Mouse (Mus musculus) brain, embryonic 18.5 days (tissue): ENCODE measurements around the gene Pnpla1.
A peak's percentile ranks its signal among the peaks of the same experiment; 100 is the strongest.

ENCODE experiments used
- DNase-seq: peaks from one replicate; pipeline ENCODE4 v3.0.0-alpha.2; 2012; ENCODE audit warnings: low read depth, low spot score

Gene Pnpla1

DNA sequence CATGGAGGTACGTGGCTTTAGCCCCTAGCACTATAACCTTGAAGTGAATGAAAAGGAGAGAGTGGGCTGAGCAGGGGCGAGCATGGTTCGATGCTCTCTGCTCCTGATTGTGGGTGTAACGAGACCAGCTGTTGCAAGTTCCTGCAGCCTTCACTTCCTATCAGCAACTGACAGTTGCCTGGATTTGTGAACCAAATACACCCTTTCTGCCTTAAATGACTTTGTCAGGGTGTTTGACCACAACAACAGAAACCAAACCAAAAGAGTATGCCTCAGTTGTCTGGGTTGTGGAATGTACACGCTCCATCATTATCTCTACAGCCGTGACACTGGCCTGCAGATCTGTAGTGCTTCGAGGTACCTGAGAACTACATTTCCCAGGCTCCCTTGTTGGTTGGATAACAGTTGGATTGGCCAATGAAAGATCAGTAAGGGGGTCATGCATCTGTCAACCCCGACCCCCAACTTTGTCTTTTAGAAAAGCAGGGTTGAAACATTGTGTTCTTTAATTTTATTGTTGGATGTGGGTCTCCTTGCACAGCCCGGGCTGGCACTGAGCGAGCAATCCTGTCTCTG lies 25.8 kb downstream of the Pnpla1 start:
- no peak for DNase-seq

DNA sequence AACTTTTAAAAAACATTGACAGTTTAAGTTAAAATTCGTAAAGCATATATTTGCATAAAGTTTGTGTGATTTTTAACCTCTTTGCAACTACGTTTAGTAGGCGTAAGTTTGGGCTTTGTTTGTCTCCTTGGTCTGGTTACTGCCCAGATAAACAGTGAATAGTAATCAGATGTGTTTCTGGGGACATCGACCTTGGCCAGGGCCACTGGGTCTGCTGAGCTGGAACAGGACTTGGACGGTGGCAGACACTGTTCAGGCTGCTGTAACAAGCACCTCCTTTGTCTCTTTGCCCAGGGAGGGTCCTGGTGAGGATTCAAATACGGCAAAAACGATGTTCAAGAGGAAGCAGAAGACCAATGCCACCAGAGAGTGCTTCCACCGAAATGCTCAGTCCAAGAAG lies 27.0 kb downstream of the Pnpla1 start:
- DNase-seq = no peak

GRCm38 (mm10) chr17:28886266-28886665 lies 28.1 kb downstream of the Pnpla1 start:
- DNase-seq = no peak

DNA sequence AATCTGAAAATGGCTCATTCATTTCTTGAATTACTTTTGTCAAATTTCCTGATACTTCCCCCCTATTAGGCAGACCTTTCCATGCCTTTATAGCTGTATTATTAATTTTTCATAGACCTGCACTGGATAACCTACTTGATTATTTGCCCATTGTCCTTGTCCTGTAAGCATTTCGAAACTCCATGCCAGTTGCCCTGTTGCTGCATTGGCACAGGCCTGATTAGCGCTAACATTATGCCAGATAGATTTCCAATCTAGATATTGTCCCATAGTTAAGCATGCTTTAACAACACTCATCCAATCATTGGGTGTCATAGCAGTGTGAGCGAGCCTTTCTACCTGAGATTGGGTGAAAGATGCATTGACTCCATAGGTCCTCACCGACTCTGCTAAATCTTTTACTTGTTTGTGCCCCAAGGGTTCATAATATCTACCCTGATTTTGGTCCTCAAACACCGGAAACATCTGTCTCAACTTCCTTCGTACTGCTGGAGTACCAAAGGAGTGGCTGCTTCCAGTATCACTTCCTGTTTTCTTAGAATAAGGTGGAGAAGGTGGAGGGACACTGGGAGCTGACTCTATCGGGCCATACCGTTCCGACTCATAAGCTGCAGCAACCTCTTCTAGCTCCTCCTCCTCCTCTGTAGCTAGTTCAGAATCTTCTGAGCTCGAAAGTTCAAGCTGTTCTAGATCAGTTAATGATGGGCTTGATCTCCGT lies 36.0 kb downstream of the Pnpla1 start:
- no peak for DNase-seq

- no peak for DNase-seq
Measured at GRCm38 (mm10) chr17:28895217-28895875, 37.1 kb downstream of the Pnpla1 start.

DNA sequence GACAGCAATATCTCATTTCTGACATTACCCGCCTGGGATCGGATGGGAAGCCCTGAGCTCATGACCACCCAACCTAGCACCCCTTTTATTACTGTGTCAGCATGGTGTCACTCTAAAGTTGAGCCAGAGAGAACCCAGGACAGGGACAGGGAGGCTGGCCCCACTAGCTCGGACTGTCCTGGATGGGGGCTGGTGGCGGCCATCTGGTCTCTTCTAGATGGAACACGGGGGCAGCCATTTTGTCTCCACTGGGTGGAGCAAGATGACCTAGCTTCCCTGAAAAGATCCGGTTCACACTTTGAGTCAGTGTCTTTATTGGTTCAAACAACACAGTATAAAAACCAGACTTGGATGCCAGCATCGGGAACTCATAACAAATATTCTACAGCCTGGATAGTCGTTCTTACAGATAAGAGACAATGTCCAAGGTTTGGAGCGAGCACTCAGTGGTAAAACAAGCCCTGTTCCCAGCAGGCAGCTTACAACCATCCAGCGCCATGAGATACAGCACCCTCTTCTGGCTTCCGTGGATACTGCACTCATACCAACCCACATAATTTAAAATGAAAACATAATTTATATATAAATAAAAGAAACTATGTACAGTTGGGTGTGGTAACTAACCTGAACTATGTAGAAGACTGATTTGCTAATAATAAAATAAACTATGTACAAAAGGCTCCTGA lies 38.0 kb downstream of the Pnpla1 start:
- DNase-seq = no peak

DNA sequence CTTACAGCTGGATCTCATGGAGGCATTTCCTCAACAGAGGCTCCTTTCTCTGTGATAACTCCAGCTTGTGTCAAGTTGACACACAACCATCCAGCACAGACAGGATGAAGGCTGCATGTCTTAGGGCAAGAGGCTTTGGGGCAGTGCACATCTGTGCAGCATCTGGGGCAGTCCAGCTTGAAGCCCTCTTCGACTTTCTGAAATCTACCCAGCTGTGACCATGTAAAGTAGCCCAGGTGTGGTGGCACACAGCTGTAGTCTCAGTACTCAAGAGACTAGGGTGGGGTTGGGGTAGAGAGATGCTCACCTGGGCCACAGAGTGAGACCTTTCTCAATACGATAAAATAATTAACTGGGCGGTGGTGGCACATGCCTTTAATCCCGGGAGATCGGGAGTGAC lies 39.6 kb downstream of the Pnpla1 start:
- no peak for DNase-seq

DNA sequence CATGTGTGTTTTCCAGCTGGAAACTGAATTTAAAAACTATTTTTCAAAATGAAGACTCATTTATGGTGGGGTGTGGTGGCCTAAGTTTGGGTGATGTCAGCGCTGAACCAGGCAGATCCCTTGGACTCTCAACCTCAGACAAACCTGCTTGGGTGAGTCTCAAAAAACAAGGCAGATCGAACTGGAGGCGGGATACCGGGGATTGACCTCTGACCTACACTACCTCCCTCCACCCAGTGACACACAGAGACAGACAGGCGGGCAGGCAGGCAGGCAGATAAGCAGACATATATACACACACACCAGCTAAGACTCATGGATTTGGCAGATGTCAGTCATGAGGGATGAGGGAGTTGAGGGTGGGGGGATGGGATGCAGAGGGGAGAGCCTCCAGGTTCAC lies 40.0 kb downstream of the Pnpla1 start:
- no peak for DNase-seq

DNA sequence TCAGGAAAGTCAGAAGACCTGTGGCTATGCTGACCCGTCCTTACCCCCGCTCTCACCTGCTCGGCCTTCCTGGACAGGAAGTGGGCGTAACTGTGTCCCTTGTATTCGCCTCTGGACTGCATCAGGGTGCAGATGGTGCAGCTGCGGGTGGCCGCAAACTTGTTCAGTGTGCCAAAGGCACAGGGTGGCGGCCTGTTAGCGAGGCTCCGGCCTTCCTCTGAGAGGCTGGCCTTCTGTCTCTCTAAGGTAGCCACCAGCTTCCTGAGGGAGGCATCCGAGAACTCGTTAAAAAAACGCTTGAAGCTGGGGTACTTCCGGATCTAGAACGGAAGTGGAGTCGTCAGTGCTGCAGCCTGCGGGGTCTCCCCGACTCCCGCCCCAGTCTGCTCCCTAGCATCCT lies 41.2 kb downstream of the Pnpla1 start:
- DNase-seq = no peak

DNA sequence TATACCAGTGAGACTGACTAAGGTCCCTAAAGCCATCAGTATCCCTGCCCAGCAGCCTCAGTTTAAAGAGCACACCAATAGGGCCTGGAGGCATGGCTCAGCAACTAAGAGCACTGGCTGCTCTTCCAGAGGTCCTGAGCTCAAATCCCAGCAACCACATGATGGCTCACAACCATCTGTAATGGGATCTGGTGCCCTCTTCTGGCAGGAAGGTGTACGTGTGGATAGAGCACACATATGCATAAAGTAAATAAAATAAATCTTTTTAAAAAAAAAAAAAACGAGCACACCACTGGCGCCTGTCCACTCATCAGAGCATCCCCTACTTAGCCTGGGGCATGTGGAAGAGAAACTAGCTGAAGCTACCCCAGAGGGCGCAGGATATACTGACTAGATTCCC lies 43.3 kb downstream of the Pnpla1 start:
- no peak for DNase-seq

DNA sequence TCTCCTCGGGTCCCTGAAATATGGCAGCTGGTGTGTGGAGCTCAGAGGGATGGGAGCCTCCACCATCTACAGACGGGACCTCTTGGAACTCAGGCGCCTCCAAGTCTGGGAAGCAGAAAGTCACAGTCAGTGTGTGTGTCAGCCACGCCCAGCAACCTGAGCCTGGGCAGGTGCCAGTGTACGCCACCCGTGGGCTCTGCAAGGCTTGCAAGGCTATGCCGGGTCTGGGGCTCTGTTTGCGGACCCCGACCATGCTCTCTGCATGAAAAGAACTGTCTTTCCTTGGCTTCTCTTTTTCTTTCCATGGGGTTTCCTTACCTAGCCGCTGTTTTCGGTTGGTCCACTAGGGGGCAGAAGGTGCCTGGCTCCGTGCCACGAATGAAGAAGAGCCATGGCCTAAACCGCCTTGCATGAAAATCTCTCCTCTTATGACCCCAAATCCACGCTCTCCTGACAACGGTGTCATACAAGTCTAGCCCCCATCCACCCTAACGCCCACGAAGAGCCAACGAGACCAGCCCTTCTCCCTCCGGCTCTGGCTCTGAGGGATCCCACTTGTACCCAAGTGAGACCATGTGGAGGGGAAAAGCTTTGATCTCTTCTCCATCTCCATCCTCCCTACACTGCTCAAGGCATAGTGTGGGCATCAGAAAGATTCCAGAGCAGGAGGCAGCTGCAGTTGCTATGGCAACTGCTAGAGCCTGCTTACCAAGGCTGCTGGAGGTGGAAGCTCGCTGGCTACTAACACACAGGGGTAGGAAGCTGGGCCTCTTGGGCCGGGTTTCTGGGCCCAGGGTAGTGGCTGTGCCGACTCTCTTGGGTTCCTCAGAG lies 46.5 kb downstream of the Pnpla1 start:
- DNase-seq = peak; percentile 77

GRCm38 (mm10) chr17:28905377-28905916 lies 47.2 kb downstream of the Pnpla1 start:
- no peak for DNase-seq

GRCm38 (mm10) chr17:28907959-28908358 lies 49.7 kb downstream of the Pnpla1 start:
- peak; percentile 45 for DNase-seq

GRCm38 (mm10) chr17:28909252-28909941 lies 51.2 kb downstream of the Pnpla1 start:
- no peak for DNase-seq

DNA sequence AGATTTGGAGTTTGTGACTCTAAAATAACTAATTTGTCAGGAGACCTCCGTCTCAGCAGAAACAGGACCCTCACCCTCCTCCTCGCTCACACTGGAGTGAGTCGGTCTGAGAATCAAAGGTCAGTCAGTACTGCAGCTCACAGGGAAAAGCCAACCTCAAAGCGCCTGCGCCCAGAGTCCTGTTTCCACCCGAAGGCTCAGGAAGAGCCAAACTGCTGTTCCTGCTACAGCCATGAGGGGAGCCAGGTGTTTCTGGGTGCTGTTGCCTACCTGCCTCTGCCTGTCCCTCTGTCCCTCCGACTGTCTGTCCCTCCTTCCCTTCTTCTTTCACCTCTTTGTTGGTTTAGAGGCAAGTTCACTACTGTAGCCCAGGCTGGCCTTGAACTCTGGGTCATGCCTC lies 51.9 kb downstream of the Pnpla1 start:
- no peak for DNase-seq

GRCm38 (mm10) chr17:28913200-28913599 lies 55.0 kb downstream of the Pnpla1 start:
- DNase-seq = no peak

DNA sequence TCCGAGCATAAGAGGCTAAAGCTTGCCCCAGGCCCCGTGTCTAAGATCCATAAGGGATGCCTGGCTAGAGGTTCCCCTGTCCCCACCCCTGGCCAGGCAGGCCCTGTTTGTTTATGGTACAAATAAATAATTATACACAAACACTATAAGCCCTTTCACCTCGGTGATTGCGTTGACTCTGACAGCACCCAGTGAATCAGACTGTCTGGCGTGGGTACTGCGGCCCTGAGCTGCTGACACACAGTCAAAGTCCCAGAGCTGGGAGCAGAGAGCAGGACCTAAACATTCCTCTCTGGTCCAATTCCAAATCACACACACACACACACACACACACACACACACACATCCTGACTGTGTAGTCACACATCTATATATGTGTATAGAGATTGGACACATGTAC lies 55.7 kb downstream of the Pnpla1 start:
- no peak for DNase-seq

DNA sequence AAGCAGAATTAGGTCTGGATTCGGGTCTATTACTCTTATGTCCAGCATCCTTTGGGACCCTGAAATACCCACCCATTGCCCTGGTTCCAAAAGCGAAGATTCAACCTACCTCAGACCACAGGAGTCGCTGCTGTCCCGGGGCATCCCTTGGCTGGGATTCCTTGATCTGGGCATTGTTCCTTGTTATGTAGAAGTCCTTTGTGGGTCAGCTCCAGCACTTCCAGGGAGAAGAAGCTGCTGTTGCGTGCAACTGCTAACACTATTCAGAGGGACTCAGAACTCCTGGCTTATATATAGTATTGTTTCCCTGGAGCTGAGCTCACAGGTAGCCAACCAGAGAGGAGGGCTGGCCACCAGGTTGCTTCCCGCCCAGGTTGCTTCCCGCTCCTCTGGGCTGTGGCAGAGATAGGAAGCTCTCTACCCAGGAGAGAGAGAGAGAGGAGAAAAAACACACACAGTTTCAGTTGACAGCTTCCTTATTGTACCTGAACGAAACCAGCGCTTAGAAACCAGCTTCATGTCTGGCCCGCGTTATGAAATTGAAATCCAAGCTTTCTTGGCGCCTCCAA lies 56.9 kb downstream of the Pnpla1 start, which contains the start of gene 4930539E08Rik:
TSS of gene 4930539E08Rik (minus strand) at position 265 of the 569 bp plus-strand sequence.
- no peak for DNase-seq

DNA sequence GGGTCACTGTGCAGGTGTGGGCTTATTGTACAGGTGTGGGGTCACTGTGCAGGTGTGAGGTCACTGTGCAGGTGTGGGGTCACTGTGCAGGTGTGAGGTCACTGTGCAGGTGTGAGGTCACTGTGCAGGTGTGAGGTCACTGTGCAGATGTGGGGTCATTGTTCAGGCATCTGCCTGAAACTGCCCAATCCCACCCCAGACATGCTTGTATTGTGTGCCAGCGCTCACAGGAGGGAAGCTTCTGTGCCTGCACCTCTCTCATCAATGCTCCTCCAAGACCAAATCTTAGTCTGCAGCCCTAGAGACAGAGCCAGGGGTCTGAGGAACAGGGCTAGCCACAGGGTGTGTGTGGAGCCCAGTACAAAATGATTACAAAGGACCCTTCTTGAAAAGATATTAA lies 58.3 kb downstream of the Pnpla1 start:
- DNase-seq = no peak

DNA sequence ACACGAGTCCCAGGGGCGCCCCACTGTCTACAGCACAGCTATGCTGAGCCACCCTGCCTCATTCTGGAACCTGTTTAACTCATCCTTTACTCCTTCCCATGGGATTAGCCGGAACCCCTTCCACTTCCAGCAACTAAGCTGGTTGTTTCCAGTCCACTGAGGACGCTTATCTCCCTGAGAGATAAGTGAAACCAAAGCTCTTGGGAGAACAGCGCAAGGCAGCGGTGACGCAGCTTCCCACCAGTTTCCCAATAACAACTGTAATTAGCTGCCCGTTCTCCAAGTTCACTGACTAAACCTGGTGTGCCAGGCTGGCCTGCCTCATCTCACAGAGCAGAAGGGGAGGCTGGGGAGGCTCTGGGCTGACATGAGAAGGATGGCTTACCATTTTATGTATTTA lies 62.9 kb downstream of the Pnpla1 start:
- DNase-seq = no peak
